Mouse (Mus musculus): ENCODE results near the gene Cd247. TPM values are rescaled to one million over a fixed set of nuclear protein-coding genes. Genes with fewer than 3 reads are reported as not detected.

The Cd247 gene
- polyA plus RNA-seq, 1 experiment from 2014 or later = 0.63 TPM

DNA sequence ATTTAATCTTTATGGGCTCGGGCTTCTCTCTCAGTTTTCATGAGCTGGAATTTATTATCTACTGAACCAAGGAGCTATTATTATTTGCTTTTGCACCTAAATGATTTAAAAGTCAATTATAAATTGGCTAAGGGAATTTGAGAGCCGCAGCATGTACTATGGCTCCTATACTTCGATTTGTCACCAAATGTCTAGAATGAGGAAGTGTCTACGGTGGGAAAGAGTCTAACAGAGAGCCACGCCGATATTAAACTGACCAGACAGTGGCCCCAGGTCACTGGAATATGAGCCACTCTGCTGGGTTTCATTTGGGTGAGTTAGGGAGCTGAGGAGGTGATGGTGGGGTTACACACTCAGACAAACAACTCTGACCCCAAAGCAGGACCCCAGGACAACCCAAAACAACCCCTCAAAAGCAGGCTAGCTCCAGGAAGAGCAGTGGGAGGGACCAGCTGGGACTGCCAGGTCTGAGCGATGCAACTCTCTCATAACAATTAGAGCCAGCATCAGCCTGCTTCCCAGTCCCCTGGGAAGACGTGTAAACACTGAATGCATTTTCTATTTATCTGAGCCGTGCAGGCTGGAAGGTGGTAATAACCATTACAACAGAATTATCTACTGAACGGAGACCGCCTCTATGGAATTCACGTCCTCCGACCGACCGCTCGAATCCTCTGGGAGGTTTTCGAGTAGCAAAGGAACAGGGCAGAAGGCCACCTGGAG is 45.6 kb downstream of the Cd247 start:
- H3K4me3 ChIP-seq = peak overlapping the region; percentile 17; the same call in 1 of the 2 replicates
- peak; percentile 43; the same call in 1 of the 2 replicates for ATAC-seq
- H3K4me1 ChIP-seq = peaks cover 29% of the 10 kb centered on the region
- H3K27ac ChIP-seq = no peak overlapping the region
- H3K9ac ChIP-seq = peak overlapping the region; percentile 35; the same call in 1 of the 2 replicates
- H3K36me3 ChIP-seq (ENCODE audit: poor library complexity, severe bottlenecking) = no peaks in the 10 kb centered on the region
- H3K27me3 ChIP-seq = peaks cover 48% of the 10 kb centered on the region
- WGBS = 22% methylated on average over 17 of the region's 17 CpGs
- H3K9me3 ChIP-seq (replicated peaks) = no peaks in the 10 kb centered on the region
- H3K4me2 ChIP-seq = peak overlapping the region; percentile 54

- Histone ChIP-seq H3K4me3 (peak overlapping the region; percentile 17; the same call in 1 of the 2 replicates), H3K27ac (no peak overlapping the region), H3K9ac (peak overlapping the region; percentile 35; the same call in 1 of the 2 replicates), H3K4me1 (peaks cover 29% of the 10 kb centered on the region), H3K4me2 (peak overlapping the region; percentile 54), H3K27me3 (peaks cover 50% of the 10 kb centered on the region), H3K9me3 (replicated peaks) (no peaks in the 10 kb centered on the region), H3K36me3 (ENCODE audit: poor library complexity, severe bottlenecking) (no peaks in the 10 kb centered on the region)
- no peak for ATAC-seq
- 13% methylated on average over 12 of the region's 12 CpGs for WGBS
Observed at GRCm38 (mm10) chr1:165834633-165834975, 46.1 kb downstream of the Cd247 start.

DNA sequence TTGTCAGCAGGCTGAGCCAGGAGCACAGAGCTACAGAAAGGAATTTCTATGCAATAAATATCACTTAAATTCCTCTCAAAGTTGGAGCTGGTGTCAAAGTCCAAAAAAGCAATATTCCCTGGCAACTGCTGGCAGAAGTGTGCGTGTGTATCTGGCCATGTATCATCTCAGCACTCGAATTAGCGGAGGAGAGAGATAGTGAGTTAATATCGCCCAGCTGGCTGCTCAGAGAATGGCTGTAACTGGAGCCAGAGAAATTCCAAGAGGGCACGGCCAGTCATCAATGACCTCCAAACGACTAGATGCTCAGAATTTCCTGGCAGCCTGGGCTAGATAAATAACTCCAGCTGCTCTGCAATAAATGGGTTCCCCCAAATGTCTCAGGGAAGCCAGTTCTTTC is 48.0 kb downstream of the Cd247 start:
- Histone ChIP-seq H3K4me3 (no peak overlapping the region), H3K4me1 (peaks cover 39% of the 10 kb centered on the region), H3K36me3 (ENCODE audit: poor library complexity, severe bottlenecking) (no peaks in the 10 kb centered on the region), H3K27ac (no peak overlapping the region), H3K4me2 (no peak overlapping the region), H3K9ac (no peak overlapping the region), H3K9me3 (replicated peaks) (no peaks in the 10 kb centered on the region), H3K27me3 (peaks cover 69% of the 10 kb centered on the region)
- 41% methylated on average over 6 of the region's 6 CpGs for WGBS
- no peak for ATAC-seq

DNA sequence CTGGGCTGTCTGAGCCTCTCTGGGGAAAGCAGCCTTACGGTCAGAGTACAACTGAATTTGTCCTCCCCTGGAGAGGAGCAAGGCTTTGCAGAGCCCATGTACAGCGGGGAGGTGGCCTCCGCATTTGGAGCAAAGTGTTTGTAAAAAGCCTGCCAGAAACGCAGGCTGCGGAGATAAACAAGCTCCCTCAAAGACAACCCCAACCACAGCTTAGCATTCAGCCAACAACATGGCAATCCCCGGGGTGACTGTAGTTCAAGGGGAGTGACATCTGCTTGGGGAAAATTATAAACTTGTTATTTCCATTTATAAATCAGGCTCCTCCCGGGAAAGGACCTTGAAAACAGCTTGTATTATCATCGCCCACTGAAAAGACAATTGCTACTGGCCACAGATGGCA is 49.1 kb downstream of the Cd247 start:
- Histone ChIP-seq H3K4me3 (no peak overlapping the region), H3K9me3 (replicated peaks) (no peaks in the 10 kb centered on the region), H3K27ac (peak overlapping the region; percentile 63), H3K4me1 (peaks cover 45% of the 10 kb centered on the region), H3K9ac (peak overlapping the region; percentile 27; the same call in 1 of the 2 replicates), H3K4me2 (no peak overlapping the region), H3K27me3 (peaks cover 78% of the 10 kb centered on the region), H3K36me3 (ENCODE audit: poor library complexity, severe bottlenecking) (no peaks in the 10 kb centered on the region)
- 23% methylated on average over 8 of the region's 8 CpGs for WGBS
- no peak for ATAC-seq

DNA sequence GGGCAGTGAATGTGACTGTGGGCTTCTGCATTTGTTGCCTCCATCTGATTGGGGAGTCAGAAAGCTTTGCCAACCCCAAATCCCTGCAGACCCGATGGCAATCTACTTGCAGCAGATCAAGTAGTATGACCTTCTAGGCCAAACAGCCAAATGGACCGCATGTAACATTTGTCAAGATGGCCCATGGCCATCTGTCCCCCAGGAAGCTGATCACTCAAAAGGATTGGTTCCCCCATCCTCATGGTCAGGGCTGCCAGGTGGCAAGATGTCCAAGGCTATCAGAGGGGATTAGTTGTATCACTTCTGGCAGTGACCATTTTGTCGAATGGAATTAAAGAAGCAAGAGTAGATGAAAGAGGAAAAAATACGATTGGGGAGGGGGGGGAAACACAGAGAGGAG is 50.7 kb downstream of the Cd247 start:
- Histone ChIP-seq H3K4me1 (peaks cover 51% of the 10 kb centered on the region), H3K9me3 (replicated peaks) (no peaks in the 10 kb centered on the region), H3K27me3 (peaks cover 82% of the 10 kb centered on the region), H3K27ac (no peak overlapping the region), H3K9ac (no peak overlapping the region), H3K4me3 (no peak overlapping the region), H3K36me3 (ENCODE audit: poor library complexity, severe bottlenecking) (no peaks in the 10 kb centered on the region), H3K4me2 (no peak overlapping the region)
- no peak for ATAC-seq
- 86% methylated on average over 4 of the region's 4 CpGs for WGBS

DNA sequence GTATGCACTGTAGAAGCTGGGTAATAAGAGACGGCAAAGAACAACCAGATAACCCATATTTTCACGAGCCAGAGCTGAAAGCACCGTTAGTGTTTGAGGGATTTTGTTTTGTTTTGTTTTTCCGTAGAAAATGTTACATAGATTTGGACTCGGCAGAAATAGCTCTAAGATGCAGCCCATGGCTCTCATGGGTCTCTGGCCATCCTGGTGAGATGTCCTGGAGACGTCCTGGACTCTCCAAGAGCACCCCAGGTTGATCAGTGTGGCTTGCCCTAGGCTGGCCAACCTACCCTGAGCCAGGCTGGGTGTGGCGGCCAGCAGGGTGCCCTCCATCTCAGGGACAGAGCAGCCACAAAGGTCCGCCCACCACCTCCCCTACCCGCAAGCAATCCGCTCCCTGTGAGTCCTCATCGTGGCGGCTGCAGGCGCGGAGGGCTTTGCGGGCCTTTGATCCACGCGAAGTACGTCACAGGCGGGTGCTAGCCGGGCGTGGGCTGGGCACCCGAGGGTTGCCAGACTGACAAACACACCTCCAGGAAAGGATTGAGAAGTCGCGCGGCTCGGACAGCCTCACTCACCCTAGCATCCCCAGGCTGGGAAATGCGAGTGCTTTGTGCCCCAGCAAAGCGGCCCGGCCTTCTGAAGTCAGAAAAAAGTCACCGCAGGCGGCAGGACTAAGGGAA is 52.2 kb downstream of the Cd247 start:
- peak overlapping the region; percentile 67 for H3K4me2 ChIP-seq
- WGBS = 11% methylated on average over 31 of the region's 31 CpGs
- no peaks in the 10 kb centered on the region for H3K36me3 ChIP-seq (ENCODE audit: poor library complexity, severe bottlenecking)
- H3K4me1 ChIP-seq = peaks cover 58% of the 10 kb centered on the region
- H3K4me3 ChIP-seq = peak overlapping the region; percentile 32
- no peaks in the 10 kb centered on the region for H3K9me3 ChIP-seq (replicated peaks)
- peaks cover 86% of the 10 kb centered on the region for H3K27me3 ChIP-seq
- peak; percentile 12; the same call in 1 of the 2 replicates for ATAC-seq
- H3K27ac ChIP-seq = no peak overlapping the region
- H3K9ac ChIP-seq = peak overlapping the region; percentile 66

- peaks cover 86% of the 10 kb centered on the region for H3K27me3 ChIP-seq
- 59% methylated on average over 7 of the region's 7 CpGs for WGBS
- H3K9ac ChIP-seq = no peak overlapping the region
Observed at GRCm38 (mm10) chr1:165842170-165842569, 53.7 kb downstream of the Cd247 start.

DNA sequence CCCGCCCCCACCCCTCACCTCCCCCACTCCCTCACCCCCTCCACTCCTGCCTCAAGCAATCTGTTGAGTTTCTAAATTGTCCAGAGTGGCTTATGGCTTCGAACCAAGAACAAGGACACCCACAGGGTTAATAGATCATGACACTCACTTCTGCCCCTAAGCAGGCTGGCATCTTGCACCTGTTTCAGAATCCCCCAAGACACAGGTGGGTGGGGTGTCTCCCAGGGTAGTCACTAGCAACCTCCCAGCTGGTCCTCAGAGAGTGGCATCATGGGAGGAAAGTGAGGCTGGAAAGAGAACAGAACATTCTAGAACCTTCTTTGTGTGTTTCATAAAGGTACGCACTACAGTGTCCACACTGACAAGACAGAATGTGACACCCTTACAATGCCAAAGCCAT is 55.1 kb downstream of the Cd247 start:
- no peak for ATAC-seq
- 66% methylated on average over 3 of the region's 3 CpGs for WGBS

More at GRCm38 (mm10) chr1:165842170-165842569, 53.7 kb downstream of the Cd247 start:
- Histone ChIP-seq H3K36me3 (ENCODE audit: poor library complexity, severe bottlenecking) (no peaks in the 10 kb centered on the region), H3K4me2 (no peak overlapping the region), H3K4me1 (peaks cover 52% of the 10 kb centered on the region), H3K9me3 (replicated peaks) (no peaks in the 10 kb centered on the region), H3K27ac (no peak overlapping the region), H3K4me3 (no peak overlapping the region)
- ATAC-seq = no peak

DNA sequence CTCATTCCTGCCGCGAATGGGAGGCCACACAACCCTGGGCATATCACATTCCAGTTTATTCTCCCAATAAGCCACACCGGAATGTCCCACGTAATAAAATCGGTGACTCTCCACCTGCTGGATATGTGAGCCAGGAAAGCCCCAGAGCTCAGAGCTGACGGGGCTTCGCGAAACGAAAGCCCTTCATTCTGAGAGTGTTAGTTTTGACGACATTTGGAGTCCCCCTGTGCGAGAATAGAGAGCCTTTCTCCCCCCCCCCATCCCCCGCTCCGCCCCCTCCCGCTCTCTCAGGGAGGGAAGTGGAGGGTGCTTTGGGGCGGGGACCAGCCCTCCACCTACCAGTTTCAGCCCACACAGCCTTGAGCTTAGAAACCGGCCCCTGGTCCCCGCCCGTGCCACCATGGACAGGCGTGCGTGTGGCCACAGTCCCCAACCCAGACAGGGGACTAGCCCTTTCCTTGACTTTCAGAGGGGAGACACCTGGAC is 56.0 kb downstream of the Cd247 start:
- WGBS = 2% methylated on average over 19 of the region's 20 CpGs
- Histone ChIP-seq H3K27ac (no peak overlapping the region), H3K4me2 (peak overlapping the region; percentile 99), H3K9ac (peak overlapping the region; percentile 64), H3K4me3 (peak overlapping the region; percentile 54), H3K36me3 (ENCODE audit: poor library complexity, severe bottlenecking) (no peaks in the 10 kb centered on the region), H3K4me1 (peaks cover 41% of the 10 kb centered on the region), H3K27me3 (peaks cover 81% of the 10 kb centered on the region), H3K9me3 (replicated peaks) (no peaks in the 10 kb centered on the region)
- peak; percentile 72 for ATAC-seq

More for the DNA sequence above, 55.1 kb downstream of the Cd247 start:
- H3K9ac ChIP-seq = no peak overlapping the region
- H3K4me2 ChIP-seq = no peak overlapping the region
- no peaks in the 10 kb centered on the region for H3K36me3 ChIP-seq (ENCODE audit: poor library complexity, severe bottlenecking)
- no peak overlapping the region for H3K4me3 ChIP-seq
- no peak overlapping the region for H3K27ac ChIP-seq
- H3K9me3 ChIP-seq (replicated peaks) = no peaks in the 10 kb centered on the region
- H3K27me3 ChIP-seq = peaks cover 88% of the 10 kb centered on the region
- H3K4me1 ChIP-seq = peaks cover 41% of the 10 kb centered on the region

DNA sequence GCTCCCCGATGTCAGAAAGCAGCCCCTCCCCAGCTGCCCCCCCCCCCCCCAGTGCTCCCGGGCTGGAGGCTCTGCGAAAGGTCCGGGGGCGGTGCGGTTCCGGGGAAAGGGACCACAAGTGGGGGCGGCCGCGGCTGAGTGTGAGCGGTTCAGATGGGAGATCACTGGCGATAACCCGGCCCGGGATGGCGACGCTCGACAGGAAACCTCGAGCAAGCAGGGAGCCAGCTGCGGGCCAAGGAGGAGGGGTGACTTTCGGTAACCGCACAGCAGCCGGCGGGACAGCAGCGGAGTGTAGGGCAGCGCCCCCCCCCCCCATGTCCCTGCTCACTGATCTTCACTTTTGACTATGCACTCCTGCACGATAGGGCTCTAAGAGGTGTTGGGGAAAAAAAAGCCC is 56.5 kb downstream of the Cd247 start:
- Histone ChIP-seq H3K4me3 (peak overlapping the region; percentile 54), H3K4me2 (peak overlapping the region; percentile 99), H3K27me3 (peaks cover 79% of the 10 kb centered on the region), H3K9me3 (replicated peaks) (no peaks in the 10 kb centered on the region), H3K27ac (no peak overlapping the region), H3K4me1 (peaks cover 41% of the 10 kb centered on the region), H3K9ac (peak overlapping the region; percentile 64), H3K36me3 (ENCODE audit: poor library complexity, severe bottlenecking) (no peaks in the 10 kb centered on the region)
- WGBS = under 1% methylated on average over 24 of the region's 26 CpGs
- peak; percentile 54 for ATAC-seq

GRCm38 (mm10) chr1:165845366-165845765 is 56.9 kb downstream of the Cd247 start:
- Histone ChIP-seq H3K4me1 (peaks cover 41% of the 10 kb centered on the region), H3K4me3 (peak overlapping the region; percentile 54), H3K4me2 (peak overlapping the region; percentile 99), H3K9ac (peak overlapping the region; percentile 64), H3K9me3 (replicated peaks) (no peaks in the 10 kb centered on the region), H3K36me3 (ENCODE audit: poor library complexity, severe bottlenecking) (no peaks in the 10 kb centered on the region), H3K27ac (no peak overlapping the region), H3K27me3 (peaks cover 79% of the 10 kb centered on the region)
- WGBS = 9% methylated on average over 14 of the region's 14 CpGs
- ATAC-seq = 0 out of 2 replicates have a peak, but pooled peaks have one; percentile 3

GRCm38 (mm10) chr1:165848417-165848816 is 59.9 kb downstream of the Cd247 start:
- Histone ChIP-seq H3K4me2 (no peak overlapping the region), H3K36me3 (ENCODE audit: poor library complexity, severe bottlenecking) (no peaks in the 10 kb centered on the region), H3K4me3 (no peak overlapping the region), H3K27ac (no peak overlapping the region), H3K4me1 (peaks cover 29% of the 10 kb centered on the region), H3K9ac (no peak overlapping the region), H3K9me3 (replicated peaks) (no peaks in the 10 kb centered on the region), H3K27me3 (peaks cover 61% of the 10 kb centered on the region)
- ATAC-seq = no peak
- 91% methylated on average over 8 of the region's 8 CpGs for WGBS

All from forebrain, embryonic 13.5 days (tissue).